In the genomic region with DNA sequence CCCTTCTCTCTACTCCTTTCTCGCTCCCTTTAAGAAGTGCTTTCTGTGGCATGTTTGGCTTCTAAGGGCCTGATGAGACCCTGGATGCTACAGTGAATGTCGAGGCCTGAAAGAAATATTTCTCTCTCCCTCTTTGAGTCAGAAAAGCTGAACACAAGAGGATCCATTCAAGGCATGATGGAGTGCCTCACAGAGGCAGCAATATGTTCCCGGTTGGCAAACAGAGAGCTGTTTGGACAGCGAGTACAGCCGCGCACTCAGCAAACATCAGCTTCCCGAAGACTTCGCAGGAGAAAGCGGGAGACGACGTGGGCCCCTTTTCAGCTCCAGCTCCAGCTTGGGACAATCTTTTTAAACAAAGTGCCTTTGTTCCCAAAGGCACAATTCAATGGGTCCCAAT, we compare ENCODE assay signal across 10 mouse cellular contexts.
A peak's percentile ranks its signal among the peaks of the same experiment; 100 is the strongest.
DNase-seq lines count a peak whose midpoint lies in the region; ATAC-seq and TF ChIP-seq lines count a peak whose summit lies in the region.
"Had no signal": no experiment of that assay in that cellular context is flagged by ENCODE, and none has a peak within 500 bp of the region (broad histone marks: within the 10 kb centered on the region; RNA-seq: fewer than 3 reads in every experiment).

No protein-coding gene starts in this region.

- H3K4me3 ChIP-seq in neural tube, embryonic 11.5 days (ENCODE audit: low read depth, low read length): no peak overlapping the region
- no peak overlapping the region for H3K4me3 ChIP-seq in forebrain, embryonic 15.5 days
- H3K4me3 ChIP-seq in stomach, postnatal 0 days (ENCODE audit: low read depth, low read length): no peak overlapping the region
- H3K4me3 ChIP-seq: heart, embryonic 13.5 days had no signal

- WGBS in neural tube, embryonic 11.5 days: 17% methylated on average over 11 of the region's 11 CpGs
- WGBS in forebrain, embryonic 15.5 days: 10% methylated on average over 11 of the region's 11 CpGs
- 29% methylated on average over 11 of the region's 11 CpGs for WGBS in stomach, postnatal 0 days

- no peak for TF ChIP-seq CTCF in stomach, postnatal 0 days (IDR thresholded peaks at IDR 0.05; ENCODE audit: low read depth)

- no peak for TF ChIP-seq EP300 in stomach, postnatal 0 days (optimal IDR thresholded peaks at IDR 0.05)

- H3K4me1 ChIP-seq in neural tube, embryonic 11.5 days (ENCODE audit: control insufficient read depth, insufficient read depth, low read length): peaks cover 6% of the 10 kb centered on the region; the same call in 1 of the 2 replicates
- H3K4me1 ChIP-seq in forebrain, embryonic 15.5 days: peaks cover 20% of the 10 kb centered on the region
- H3K4me1 ChIP-seq in stomach, postnatal 0 days (replicated peaks; ENCODE audit: control insufficient read depth, insufficient read depth): peaks cover 10% of the 10 kb centered on the region

- ATAC-seq in neural tube, embryonic 11.5 days (ENCODE audit: insufficient read depth, low FRiP score, low TSS enrichment): peak; percentile 71; the same call in 1 of the 2 replicates
- 0 out of 2 replicates have a peak, but pooled peaks have one; percentile 54 for ATAC-seq in forebrain, embryonic 15.5 days (replicated peaks)
- peak; percentile 74 for ATAC-seq in stomach, postnatal 0 days (ENCODE audit: low FRiP score, low TSS enrichment)

- H3K9ac ChIP-seq in neural tube, embryonic 11.5 days (ENCODE audit: low read length): no peak overlapping the region
- H3K9ac ChIP-seq in forebrain, embryonic 15.5 days (replicated peaks): no peak overlapping the region
- no peak overlapping the region for H3K9ac ChIP-seq in stomach, postnatal 0 days (ENCODE audit: low read length)
- H3K9ac ChIP-seq: heart, embryonic 13.5 days; liver, embryonic 14.5 days had no signal

- no peaks in the 10 kb centered on the region for H3K36me3 ChIP-seq in neural tube, embryonic 11.5 days (ENCODE audit: control insufficient read depth, insufficient read depth, low read length)
- H3K36me3 ChIP-seq in forebrain, embryonic 15.5 days: no peaks in the 10 kb centered on the region
- no peaks in the 10 kb centered on the region for H3K36me3 ChIP-seq in stomach, postnatal 0 days (ENCODE audit: control insufficient read depth, insufficient read depth, low read length)
- H3K36me3 ChIP-seq: heart, embryonic 13.5 days had no signal

- H3K27me3 ChIP-seq in neural tube, embryonic 11.5 days (ENCODE audit: control insufficient read depth, insufficient read depth, low read length): no peaks in the 10 kb centered on the region
- H3K27me3 ChIP-seq in forebrain, embryonic 15.5 days: no peaks in the 10 kb centered on the region
- H3K27me3 ChIP-seq in stomach, postnatal 0 days (ENCODE audit: control insufficient read depth, insufficient read depth, low read length): no peaks in the 10 kb centered on the region
- H3K27me3 ChIP-seq: heart, embryonic 13.5 days had no signal

- peak overlapping the region; percentile 39 for H3K27ac ChIP-seq in neural tube, embryonic 11.5 days (ENCODE audit: low read depth, low read length)
- no peak overlapping the region for H3K27ac ChIP-seq in forebrain, embryonic 15.5 days (replicated peaks)
- H3K27ac ChIP-seq in stomach, postnatal 0 days (replicated peaks): peak overlapping the region; percentile 65
- H3K27ac ChIP-seq: liver, embryonic 14.5 days had no signal

- peak; percentile 46 for DNase-seq in neural tube, embryonic 11.5 days (ENCODE audit: low spot score)
- DNase-seq in neural tube, embryonic 10.5 days (ENCODE audit: extremely low spot score, low spot score): no peak
- DNase-seq in lung, postnatal 36 days: peak; percentile 28
- DNase-seq in stomach, postnatal 0 days (ENCODE audit: low spot score): peak; percentile 65
- DNase-seq in adrenal gland, adult (ENCODE audit: inconsistent age in 2 of 2, low spot score in 1 of 2): no peak
- no peak for DNase-seq in kidney, postnatal 4 days
- DNase-seq in adrenal gland, adult 2 months: no peak

- H3K9me3 ChIP-seq in neural tube, embryonic 11.5 days (ENCODE audit: control insufficient read depth, low read length): no peaks in the 10 kb centered on the region
- H3K9me3 ChIP-seq in forebrain, embryonic 15.5 days: no peaks in the 10 kb centered on the region
- no peaks in the 10 kb centered on the region for H3K9me3 ChIP-seq in stomach, postnatal 0 days (ENCODE audit: control insufficient read depth, low read length)
- H3K9me3 ChIP-seq: heart, embryonic 13.5 days had no signal

- H3K4me2 ChIP-seq in neural tube, embryonic 11.5 days (ENCODE audit: low read depth): no peak overlapping the region
- no peak overlapping the region for H3K4me2 ChIP-seq in forebrain, embryonic 15.5 days (replicated peaks)
- peak overlapping the region; percentile 14 for H3K4me2 ChIP-seq in stomach, postnatal 0 days (replicated peaks; ENCODE audit: low read depth)
- H3K4me2 ChIP-seq: heart, embryonic 13.5 days had no signal

Comparison
In these comparisons a context has a peak if more than half of its experiments do, and no peak if none do; other contexts are left out.
1. DNase-seq: peak in neural tube, embryonic 11.5 days (single experiment), lung, postnatal 36 days (single experiment) and stomach, postnatal 0 days (single experiment); none in neural tube, embryonic 10.5 days (single experiment), adrenal gland, adult (0 of 2), kidney, postnatal 4 days (0 of 2) and adrenal gland, adult 2 months (single experiment).
2. Peak in every context shown above with its lines, with median percentiles within 50 percentile points of each other: ATAC-seq.